Mouse (Mus musculus): ENCODE data around the gene I830077J02Rik.

DNA sequence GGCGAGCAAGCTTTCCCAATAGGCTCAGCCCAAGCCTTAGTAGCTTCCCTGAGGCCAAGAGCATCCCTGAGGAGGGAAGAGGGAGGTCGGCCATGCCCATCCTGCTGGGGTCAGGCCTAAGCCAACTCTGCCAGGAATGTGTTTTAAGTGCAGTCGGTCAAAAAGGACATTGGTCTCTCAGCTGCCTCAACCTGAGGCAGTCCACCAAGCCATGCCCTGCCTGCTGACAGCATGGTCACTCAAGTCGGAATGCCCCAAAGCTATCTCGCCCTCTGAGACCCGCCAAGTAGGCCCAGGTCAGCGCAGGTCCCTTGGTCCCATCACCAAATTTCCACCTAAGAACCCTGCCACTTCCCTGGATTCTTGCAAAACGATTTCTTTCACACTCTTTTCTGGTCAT, 53.7 kb downstream of the I830077J02Rik start:
- no peak for TF ChIP-seq CTCF (IDR thresholded peaks at IDR 0.05; ENCODE audit: control insufficient read depth, insufficient read depth, insufficient replicate concordance, low read depth, low read length)
- no peak for TF ChIP-seq POLR2A (IDR thresholded peaks at IDR 0.05; ENCODE audit: control insufficient read depth, low read depth, low read length)
